Mouse (Mus musculus) embryonic facial prominence, embryonic 13.5 days (tissue): ENCODE measurements at regions not wholly inside any gene's neighbourhood (a gene's known extent, or its start where the extent isn't known, plus 50 kb on each side); places are given as distances from the start of the nearest gene placed in this dataset.
A peak's percentile ranks its signal among the peaks of the same experiment; 100 is the strongest.

Experiments
- ATAC-seq: fragments of 200-750 bp; cut with Nextera tagmentation; 2 replicates; pipeline ENCODE4 v1.8.0; 2017; ENCODE audit warnings: low read depth; ENCODE audit not compliant: insufficient number of reproducible peaks, insufficient read depth, low FRiP score, low TSS enrichment
- H3K27ac ChIP-seq: fragments of 300-500 bp; sonication (generic); 2 replicates; pipeline ENCODE4 v1.5.1; 2015; ENCODE audit warnings: moderate library complexity, mild to moderate bottlenecking, inconsistent platforms
- H3K27me3 ChIP-seq: fragments of 300-500 bp; sonication (generic); 2 replicates; pipeline ENCODE4 v1.6.1; 2015; ENCODE audit warnings: mild to moderate bottlenecking, inconsistent platforms
- H3K36me3 ChIP-seq: fragments of 300-500 bp; sonication (generic); 2 replicates; pipeline ENCODE4 v1.6.1; 2015; ENCODE audit warnings: mild to moderate bottlenecking, inconsistent platforms
- H3K4me1 ChIP-seq: fragments of 300-500 bp; sonication (generic); 2 replicates; pipeline ENCODE4 v1.6.1; 2015; ENCODE audit warnings: inconsistent platforms
- H3K4me2 ChIP-seq: fragments of 300-500 bp; sonication (generic); 2 replicates; pipeline ENCODE4 v1.6.1; 2015; ENCODE audit warnings: moderate library complexity, mild to moderate bottlenecking, inconsistent platforms
- H3K4me3 ChIP-seq: fragments of 300-500 bp; sonication (generic); 2 replicates; pipeline ENCODE4 v1.5.1; 2015; ENCODE audit warnings: mild to moderate bottlenecking, inconsistent platforms
- H3K9ac ChIP-seq: fragments of 300-500 bp; sonication (generic); 2 replicates; pipeline ENCODE4 v1.6.1; 2015; ENCODE audit warnings: mild to moderate bottlenecking, inconsistent platforms
- H3K9me3 ChIP-seq: fragments of 300-500 bp; sonication (generic); 2 replicates; pipeline ENCODE4 v1.6.1; 2016; ENCODE audit warnings: inconsistent platforms
- WGBS: fragments of 180-500 bp; shearing (Covaris S2); methylation state at CpG from one replicate; pipeline ENCODE4 v1.1.7; 2015; ENCODE audit warnings: mixed read lengths; 5-methylcytosine and 5-hydroxymethylcytosine counted together

DNA sequence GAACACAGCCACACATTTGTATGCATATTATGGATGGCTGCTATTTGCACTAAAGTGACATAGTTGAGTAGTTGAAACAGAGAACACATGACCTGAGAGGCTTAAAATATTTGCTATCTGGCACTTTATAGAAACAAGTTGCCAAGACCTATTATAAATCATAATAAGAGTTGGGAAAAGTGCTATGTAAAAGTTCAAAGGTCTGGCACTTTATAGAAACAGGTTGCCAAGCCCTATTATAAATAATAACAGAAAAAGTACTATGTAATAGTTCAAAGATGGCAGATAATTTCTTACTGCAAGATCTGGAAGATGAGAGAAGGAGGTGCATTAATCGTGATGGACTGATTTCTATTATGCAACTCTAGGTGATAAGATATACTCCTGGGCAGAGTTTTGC is 320.2 kb downstream of the Tfap2b start:
- ATAC-seq: no peak

DNA sequence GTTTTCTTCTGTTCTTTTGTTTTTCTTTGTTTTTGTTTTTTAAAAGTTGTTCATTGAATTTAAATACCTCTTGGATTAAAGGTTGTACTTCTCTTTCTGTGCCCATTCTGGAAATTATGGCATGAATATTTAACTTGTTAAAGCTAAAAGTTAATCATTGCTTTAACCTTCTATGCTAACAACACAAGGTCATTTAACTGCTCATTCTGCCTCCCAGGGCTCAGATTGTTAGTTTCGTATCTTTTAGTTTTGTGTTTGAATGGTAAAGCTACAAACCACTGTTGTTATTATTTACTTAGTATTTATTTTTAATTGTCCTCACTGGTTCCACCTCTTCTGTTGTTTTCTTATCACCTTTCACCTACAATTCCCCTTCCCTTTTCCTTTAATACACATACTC is 322.7 kb downstream of the Tfap2b start:
- Histone ChIP-seq H3K4me2 (no peak overlapping the region), H3K27me3 (no peaks in the 10 kb centered on the region), H3K9me3 (no peaks in the 10 kb centered on the region), H3K36me3 (no peaks in the 10 kb centered on the region), H3K9ac (no peak overlapping the region), H3K27ac (no peak overlapping the region), H3K4me1 (no peaks in the 10 kb centered on the region), H3K4me3 (no peak overlapping the region)
- 83% methylated on average over 1 of the region's 1 CpGs for WGBS
- ATAC-seq: no peak

More for the DNA sequence above, 320.2 kb downstream of the Tfap2b start:
- no peaks in the 10 kb centered on the region for H3K36me3 ChIP-seq
- H3K9me3 ChIP-seq: no peaks in the 10 kb centered on the region
- no peaks in the 10 kb centered on the region for H3K27me3 ChIP-seq
- WGBS: 79% methylated on average over 1 of the region's 1 CpGs
- no peak overlapping the region for H3K9ac ChIP-seq
- no peak overlapping the region for H3K4me2 ChIP-seq
- H3K4me1 ChIP-seq: no peaks in the 10 kb centered on the region
- H3K4me3 ChIP-seq: no peak overlapping the region
- no peak overlapping the region for H3K27ac ChIP-seq

- Histone ChIP-seq H3K9ac (no peak overlapping the region), H3K36me3 (no peaks in the 10 kb centered on the region), H3K27ac (no peak overlapping the region), H3K4me3 (no peak overlapping the region), H3K9me3 (no peaks in the 10 kb centered on the region), H3K4me2 (no peak overlapping the region), H3K27me3 (no peaks in the 10 kb centered on the region), H3K4me1 (no peaks in the 10 kb centered on the region)
- WGBS: 45% methylated on average over 2 of the region's 2 CpGs
- no peak for ATAC-seq
These were observed 326.3 kb downstream of the Tfap2b start for GRCm38 (mm10) chr1:19534990-19535389.

DNA sequence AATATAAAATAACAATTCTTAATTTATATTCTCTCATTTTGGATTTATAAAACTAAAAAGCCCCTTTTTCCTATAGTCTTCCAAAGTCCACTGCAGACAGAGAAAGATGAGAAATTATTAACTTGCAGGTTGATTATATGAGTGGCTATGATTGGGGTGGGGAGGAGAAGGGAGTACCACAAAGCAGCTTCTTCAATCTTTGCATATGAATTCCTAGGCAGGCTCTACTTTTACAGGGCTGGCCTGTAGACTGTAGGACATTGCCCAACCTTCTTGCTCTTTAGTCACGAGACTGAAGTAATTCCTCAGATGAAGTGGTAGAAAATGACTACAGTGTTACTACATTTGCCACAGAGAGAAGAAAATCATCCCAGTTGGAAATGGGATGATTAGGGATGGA is 334.3 kb downstream of the Tfap2b start:
- 80% methylated on average over 1 of the region's 1 CpGs for WGBS

GRCm38 (mm10) chr1:19565755-19566154 is 357.0 kb downstream of the Tfap2b start:
- H3K9ac ChIP-seq: no peak overlapping the region
- peaks cover 15% of the 10 kb centered on the region for H3K4me1 ChIP-seq
- ATAC-seq: no peak
- H3K36me3 ChIP-seq: no peaks in the 10 kb centered on the region
- H3K9me3 ChIP-seq: no peaks in the 10 kb centered on the region; the same call in 1 of the 2 replicates
- H3K27ac ChIP-seq: peak overlapping the region; percentile 29; the same call in 1 of the 2 replicates
- no peaks in the 10 kb centered on the region for H3K27me3 ChIP-seq
- 9% methylated on average over 3 of the region's 3 CpGs for WGBS
- H3K4me2 ChIP-seq: no peak overlapping the region
- H3K4me3 ChIP-seq: no peak overlapping the region

More for the DNA sequence above, 334.3 kb downstream of the Tfap2b start:
- no peak for ATAC-seq
- H3K9ac ChIP-seq: no peak overlapping the region
- no peaks in the 10 kb centered on the region for H3K4me1 ChIP-seq
- H3K27me3 ChIP-seq: no peaks in the 10 kb centered on the region
- H3K36me3 ChIP-seq: no peaks in the 10 kb centered on the region
- H3K9me3 ChIP-seq: no peaks in the 10 kb centered on the region
- no peak overlapping the region for H3K4me3 ChIP-seq
- H3K4me2 ChIP-seq: no peak overlapping the region
- no peak overlapping the region for H3K27ac ChIP-seq

GRCm38 (mm10) chr1:19583071-19584034 is 374.6 kb downstream of the Tfap2b start:
- Histone ChIP-seq H3K4me1 (peaks cover 4% of the 10 kb centered on the region; the same call in 1 of the 2 replicates), H3K9ac (no peak overlapping the region), H3K27ac (no peak overlapping the region; the same call in 1 of the 2 replicates), H3K36me3 (no peaks in the 10 kb centered on the region), H3K4me3 (no peak overlapping the region), H3K9me3 (no peaks in the 10 kb centered on the region), H3K27me3 (no peaks in the 10 kb centered on the region), H3K4me2 (no peak overlapping the region)
- ATAC-seq: no peak
- WGBS: 45% methylated on average over 12 of the region's 12 CpGs

DNA sequence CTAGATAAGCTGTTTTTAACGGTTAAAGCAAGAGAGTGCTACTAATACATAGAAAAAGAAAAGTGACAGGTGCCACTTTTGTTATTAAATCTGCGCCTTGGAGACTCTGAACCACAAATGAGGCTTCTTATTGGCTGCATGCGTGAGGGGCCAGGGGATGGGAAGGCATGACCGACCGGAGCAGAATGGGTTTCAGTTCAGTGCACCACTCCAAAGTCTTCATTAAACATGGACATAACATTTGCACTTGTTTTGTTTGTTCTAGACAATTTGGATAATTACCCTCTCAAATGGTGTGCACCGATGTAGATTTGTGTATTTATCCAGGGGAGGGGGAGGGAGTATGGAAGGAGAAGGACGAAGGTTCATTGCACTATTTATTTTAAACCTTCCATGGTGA is 396.8 kb downstream of the Tfap2b start:
- 80% methylated on average over 7 of the region's 7 CpGs for WGBS
- Histone ChIP-seq H3K36me3 (no peaks in the 10 kb centered on the region), H3K27me3 (no peaks in the 10 kb centered on the region), H3K9ac (no peak overlapping the region), H3K4me2 (no peak overlapping the region), H3K9me3 (no peaks in the 10 kb centered on the region), H3K4me3 (no peak overlapping the region), H3K27ac (no peak overlapping the region), H3K4me1 (no peaks in the 10 kb centered on the region)
- no peak for ATAC-seq

GRCm38 (mm10) chr1:19615688-19616087 is 407.0 kb downstream of the Tfap2b start:
- 50% methylated on average over 4 of the region's 4 CpGs for WGBS
- Histone ChIP-seq H3K27ac (no peak overlapping the region), H3K4me2 (no peak overlapping the region), H3K9me3 (no peaks in the 10 kb centered on the region), H3K36me3 (no peaks in the 10 kb centered on the region), H3K4me1 (no peaks in the 10 kb centered on the region), H3K4me3 (no peak overlapping the region), H3K9ac (no peak overlapping the region), H3K27me3 (no peaks in the 10 kb centered on the region)
- ATAC-seq: no peak

DNA sequence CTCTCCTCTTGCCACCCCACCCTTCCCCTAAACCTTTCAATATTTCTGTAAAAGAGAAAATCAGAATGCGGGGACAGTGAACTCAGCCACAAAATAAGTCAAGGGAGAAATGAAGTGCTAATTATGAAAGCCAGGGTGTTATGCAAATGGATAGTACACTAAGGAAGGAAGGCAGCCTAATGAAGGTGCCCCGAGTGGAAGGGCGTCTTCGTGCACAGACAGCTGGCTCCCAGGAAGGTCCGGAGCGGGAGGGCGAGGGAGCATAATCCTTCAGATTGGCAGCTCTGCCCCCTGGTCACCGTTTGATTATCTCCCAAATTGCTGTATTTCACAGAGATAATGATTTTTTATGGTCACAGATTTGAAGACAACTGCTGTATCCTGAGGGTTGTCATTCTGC is 430.4 kb downstream of the Tfap2b start:
- H3K4me2 ChIP-seq: no peak overlapping the region
- no peak for ATAC-seq
- no peak overlapping the region for H3K4me3 ChIP-seq
- H3K9ac ChIP-seq: no peak overlapping the region
- H3K9me3 ChIP-seq: no peaks in the 10 kb centered on the region
- H3K27me3 ChIP-seq: no peaks in the 10 kb centered on the region
- no peak overlapping the region for H3K27ac ChIP-seq
- H3K4me1 ChIP-seq: no peaks in the 10 kb centered on the region
- 85% methylated on average over 8 of the region's 8 CpGs for WGBS
- H3K36me3 ChIP-seq: no peaks in the 10 kb centered on the region

DNA sequence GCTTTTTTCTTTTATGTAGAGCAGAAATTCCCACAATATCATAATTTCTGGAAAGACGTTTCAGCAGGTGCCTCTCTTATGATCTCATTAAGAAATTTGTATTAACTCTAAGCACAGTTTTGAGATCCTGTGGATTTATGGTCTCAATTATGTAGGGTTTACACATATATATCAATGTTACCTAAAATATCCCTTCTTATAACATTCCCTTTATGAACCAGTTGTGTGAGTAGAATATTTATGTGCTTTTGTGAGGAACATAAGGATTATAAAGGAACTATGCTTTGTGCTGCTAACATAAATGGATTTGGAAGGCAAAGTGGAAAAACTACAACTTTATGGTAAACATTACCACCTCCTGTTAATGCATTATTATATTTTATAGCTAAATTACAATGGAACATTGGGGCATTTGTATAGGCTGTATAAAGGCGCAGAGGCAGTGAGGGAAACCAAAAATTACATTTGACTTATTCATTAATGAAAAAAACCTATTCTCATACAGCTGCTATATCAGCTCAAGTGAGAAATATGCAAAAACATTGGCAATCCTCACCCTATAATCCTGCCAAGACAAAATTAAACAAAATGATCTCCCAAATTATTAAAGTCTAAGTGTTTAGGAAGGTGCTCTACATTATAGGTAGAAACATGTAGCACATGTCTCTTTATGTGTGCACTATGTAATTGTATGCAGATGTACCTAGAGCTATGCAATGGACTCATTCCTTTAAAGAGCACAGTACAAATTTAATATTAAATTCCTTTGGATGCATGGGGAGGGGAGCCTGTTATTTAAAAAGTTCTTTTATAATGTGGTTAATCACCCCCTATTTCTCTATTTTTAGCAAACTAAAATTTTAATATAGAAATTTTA is 439.2 kb downstream of the Tfap2b start:
- no peak for ATAC-seq
- Histone ChIP-seq H3K27me3 (no peaks in the 10 kb centered on the region), H3K9ac (no peak overlapping the region), H3K4me3 (no peak overlapping the region), H3K4me1 (no peaks in the 10 kb centered on the region), H3K36me3 (no peaks in the 10 kb centered on the region), H3K27ac (no peak overlapping the region), H3K9me3 (no peaks in the 10 kb centered on the region), H3K4me2 (no peak overlapping the region)
- WGBS: 86% methylated on average over 2 of the region's 2 CpGs

DNA sequence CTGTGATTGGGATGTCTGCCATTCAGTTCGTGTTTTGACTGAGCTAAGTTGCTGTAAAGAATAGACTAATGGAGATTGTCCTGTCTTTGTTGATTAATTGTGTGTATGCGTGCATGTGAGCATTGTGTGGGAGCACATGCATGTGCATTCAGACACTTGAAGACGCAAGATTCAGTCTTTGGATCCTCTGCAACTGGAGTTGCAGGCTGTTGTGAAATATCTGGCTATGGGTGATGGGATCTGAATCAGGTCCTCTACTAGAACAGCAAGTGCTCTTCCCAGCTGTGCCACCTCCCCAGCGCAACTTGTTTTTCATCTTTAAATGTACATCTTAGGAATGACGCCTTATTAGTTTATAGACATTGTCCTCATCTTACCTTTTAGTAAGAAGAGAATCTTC is 453.4 kb downstream of the Tfap2b start:
- no peaks in the 10 kb centered on the region for H3K4me1 ChIP-seq
- no peak for ATAC-seq
- H3K4me3 ChIP-seq: no peak overlapping the region
- no peaks in the 10 kb centered on the region for H3K36me3 ChIP-seq
- H3K27ac ChIP-seq: no peak overlapping the region
- H3K4me2 ChIP-seq: no peak overlapping the region
- no peaks in the 10 kb centered on the region for H3K9me3 ChIP-seq
- no peak overlapping the region for H3K9ac ChIP-seq
- no peaks in the 10 kb centered on the region for H3K27me3 ChIP-seq
- WGBS: 90% methylated on average over 5 of the region's 5 CpGs
